Mouse (Mus musculus) c-Kit-positive CD71-positive TER-119-negative erythroid progenitor cells, embryonic 14.5 days (primary cell): ENCODE results near the gene Eno2.

Source experiments
- DNase-seq: peaks from one replicate; pipeline ENCODE4 v3.0.0-alpha.2; 2013; ENCODE audit warnings: low read depth

The Eno2 gene

GRCm38 (mm10) chr6:124759259-124759658, 10.2 kb downstream of the Eno2 start:
- DNase-seq: peak; percentile 73

GRCm38 (mm10) chr6:124758849-124759232, 10.6 kb downstream of the Eno2 start:
- DNase-seq: no peak

GRCm38 (mm10) chr6:124757909-124758848, 11.3 kb downstream of the Eno2 start:
- no peak for DNase-seq

- no peak for DNase-seq
Observed at GRCm38 (mm10) chr6:124757351-124757880, 12.1 kb downstream of the Eno2 start.

- DNase-seq: no peak
Observed at GRCm38 (mm10) chr6:124756652-124757350, 12.7 kb downstream of the Eno2 start.

GRCm38 (mm10) chr6:124755831-124756595, 13.5 kb downstream of the Eno2 start, which contains the start of the genes Gm45234 and Atn1:
Gene Gm45234, minus strand, starts transcription at chr6:124756021.
Gene Atn1, minus strand, starts transcription at chr6:124756524.
- DNase-seq: no peak

GRCm38 (mm10) chr6:124755306-124755705, 14.2 kb downstream of the Eno2 start:
- no peak for DNase-seq

- no peak for DNase-seq
Observed at GRCm38 (mm10) chr6:124753861-124754260, 15.6 kb downstream of the Eno2 start.

- no peak for DNase-seq
Observed at GRCm38 (mm10) chr6:124750405-124750804, 19.1 kb downstream of the Eno2 start.

- DNase-seq: no peak
Observed at GRCm38 (mm10) chr6:124746654-124747632, 22.5 kb downstream of the Eno2 start.

GRCm38 (mm10) chr6:124746296-124746605, 23.2 kb downstream of the Eno2 start:
- no peak for DNase-seq

- DNase-seq: peak; percentile 93
Observed at GRCm38 (mm10) chr6:124745490-124746295, 23.8 kb downstream of the Eno2 start.

- DNase-seq: no peak
Observed at GRCm38 (mm10) chr6:124744755-124745321, 24.6 kb downstream of the Eno2 start.

GRCm38 (mm10) chr6:124743647-124744046, 25.8 kb downstream of the Eno2 start:
- no peak for DNase-seq

- DNase-seq: no peak
Observed at GRCm38 (mm10) chr6:124742839-124743514, 26.5 kb downstream of the Eno2 start.

- no peak for DNase-seq
Observed at GRCm38 (mm10) chr6:124741842-124742241, 27.6 kb downstream of the Eno2 start.

- peak; percentile 93 for DNase-seq
Observed at GRCm38 (mm10) chr6:124740888-124741761, 28.3 kb downstream of the Eno2 start, which contains the start of gene Grcc10. Gene Grcc10, minus strand, starts transcription at chr6:124741374.
